Mouse (Mus musculus): Measurements from ENCODE around the gene Mfn2. TPM values are rescaled to one million over a fixed set of nuclear protein-coding genes. Genes with fewer than 3 reads are reported as not detected.
A peak's percentile ranks its signal among the peaks of the same experiment; 100 is the strongest.

Mfn2 gene
- 100 to 1,000 TPM; 689 to 706 TPM for total RNA-seq (2021)

GRCm38 (mm10) chr4:147904313-147905089 lies at the start of gene Mfn2:
TSS of gene Mfn2 (minus strand) at chr4:147904704.
- intact Hi-C loops (cut with DNase I): loop anchor here (2.0 to 5.0 kb wide), 2 partner anchors 38 to 56 kb away; partner anchors contain the start of genes 2510039O18Rik and Zfp933
- peak; percentile 84 for DNase-seq (ENCODE audit: low spot score)

GRCm38 (mm10) chr4:147953590-147953989 lies 49.1 kb upstream of the Mfn2 start:
- intact Hi-C loops (cut with DNase I): loop anchor here (5.0 kb wide), 1 partner anchor 36 kb away; no protein-coding TSS in a partner anchor
- DNase-seq (ENCODE audit: low spot score): no peak

- intact Hi-C loops (cut with DNase I): loop anchor here (10.0 kb wide), 1 partner anchor 207 kb away; the partner anchor contains the start of gene Fbxo6
Observed at GRCm38 (mm10) chr4:147947511-147947910, 43.0 kb upstream of the Mfn2 start.

GRCm38 (mm10) chr4:147943005-147943404 lies 38.5 kb upstream of the Mfn2 start:
- no peak for DNase-seq (ENCODE audit: low spot score)
- intact Hi-C loops (cut with DNase I): loop anchor here (5.0 to 10.0 kb wide), 2 partner anchors 41 to 212 kb away; partner anchors contain the start of genes Fbxo6 and Mfn2

More at GRCm38 (mm10) chr4:147947511-147947910, 43.0 kb upstream of the Mfn2 start:
- DNase-seq (ENCODE audit: low spot score): no peak

- intact Hi-C loops (cut with DNase I): loop anchor here (5.0 to 10.0 kb wide), 2 partner anchors 39 to 213 kb away; partner anchors contain the start of genes Fbxo6 and Mfn2
- DNase-seq (ENCODE audit: low spot score): no peak
Observed at GRCm38 (mm10) chr4:147941045-147942020, 36.8 kb upstream of the Mfn2 start.

GRCm38 (mm10) chr4:147940576-147941044 lies 36.1 kb upstream of the Mfn2 start, which contains the start of gene 2510039O18Rik:
TSS of gene 2510039O18Rik (plus strand) at chr4:147940895.
- intact Hi-C loops (cut with DNase I): loop anchor here (5.0 to 10.0 kb wide), 2 partner anchors 38 to 214 kb away; partner anchors contain the start of genes Fbxo6 and Mfn2
- peak; percentile 63 for DNase-seq (ENCODE audit: low spot score)

GRCm38 (mm10) chr4:147940111-147940510 lies 35.6 kb upstream of the Mfn2 start:
- DNase-seq (ENCODE audit: low spot score): no peak
- intact Hi-C loops (cut with DNase I): loop anchor here (5.0 to 10.0 kb wide), 2 partner anchors 38 to 215 kb away; partner anchors contain the start of genes Fbxo6 and Mfn2

- intact Hi-C loops (cut with DNase I): loop anchor here (5.0 kb wide), 1 partner anchor 71 kb away; the partner anchor contains the start of genes Fv1 and Miip
- DNase-seq (ENCODE audit: low spot score): peak; percentile 71
Observed at GRCm38 (mm10) chr4:147938148-147939096, 33.9 kb upstream of the Mfn2 start.

GRCm38 (mm10) chr4:147937486-147937885 lies 33.0 kb upstream of the Mfn2 start:
- no peak for DNase-seq (ENCODE audit: low spot score)
- intact Hi-C loops (cut with DNase I): loop anchor here (5.0 kb wide), 1 partner anchor 70 kb away; the partner anchor contains the start of genes Fv1 and Miip

GRCm38 (mm10) chr4:147937021-147937420 lies 32.5 kb upstream of the Mfn2 start:
- no peak for DNase-seq (ENCODE audit: low spot score)

GRCm38 (mm10) chr4:147936331-147936954 lies 31.9 kb upstream of the Mfn2 start, which contains the start of gene Plod1:
TSS of gene Plod1 (minus strand) at chr4:147936767.
- intact Hi-C loops (cut with DNase I): loop anchor here (5.0 kb wide), 1 partner anchor 69 kb away; the partner anchor contains the start of genes Fv1 and Miip
- DNase-seq (ENCODE audit: low spot score): peak; percentile 81

More at GRCm38 (mm10) chr4:147937021-147937420, 32.5 kb upstream of the Mfn2 start:
- intact Hi-C loops (cut with DNase I): loop anchor here (5.0 kb wide), 1 partner anchor 70 kb away; the partner anchor contains the start of genes Fv1 and Miip

GRCm38 (mm10) chr4:147935904-147936303 lies 31.4 kb upstream of the Mfn2 start:
- no peak for DNase-seq (ENCODE audit: low spot score)
- intact Hi-C loops (cut with DNase I): loop anchor here (2.0 to 5.0 kb wide), 2 partner anchors 19 to 69 kb away; partner anchors contain the start of genes Fv1 and Miip

- intact Hi-C loops (cut with DNase I): loop anchor here (2.0 to 5.0 kb wide), 2 partner anchors 18 to 67 kb away; partner anchors contain the start of genes Fv1 and Miip
- DNase-seq (ENCODE audit: low spot score): no peak
Observed at GRCm38 (mm10) chr4:147934611-147935010, 30.1 kb upstream of the Mfn2 start.

- no peak for DNase-seq (ENCODE audit: low spot score)
- intact Hi-C loops (cut with DNase I): loop anchor here (2.0 kb wide), 1 partner anchor 17 kb away; no protein-coding TSS in a partner anchor
Observed at GRCm38 (mm10) chr4:147934134-147934533, 29.6 kb upstream of the Mfn2 start.

GRCm38 (mm10) chr4:147930946-147931345 lies 26.4 kb upstream of the Mfn2 start:
- intact Hi-C loops (cut with DNase I): no loop called here
- DNase-seq (ENCODE audit: low spot score): no peak

GRCm38 (mm10) chr4:147928540-147928939 lies 24.0 kb upstream of the Mfn2 start:
- DNase-seq (ENCODE audit: low spot score): no peak

GRCm38 (mm10) chr4:147928136-147928535 lies 23.6 kb upstream of the Mfn2 start:
- intact Hi-C loops (cut with DNase I): no loop called here

More at GRCm38 (mm10) chr4:147928540-147928939, 24.0 kb upstream of the Mfn2 start:
- intact Hi-C loops (cut with DNase I): no loop called here

More at GRCm38 (mm10) chr4:147928136-147928535, 23.6 kb upstream of the Mfn2 start:
- no peak for DNase-seq (ENCODE audit: low spot score)
